Mouse (Mus musculus): ENCODE measurements around the gene Anapc16.

GRCm38 (mm10) chr10:59951211-59952151 lies 51.5 kb downstream of the Anapc16 start, which contains the start of gene Ddit4:
- no peak; the same call in 1 of the 2 replicates for TF ChIP-seq NRF1 (IDR thresholded peaks at IDR 0.05; ENCODE audit: insufficient read depth, low read depth, low read length, poor library complexity, severe bottlenecking)
- no peak for TF ChIP-seq CTCF (IDR thresholded peaks at IDR 0.05 in 2 of 3, conservative IDR thresholded peaks at IDR 0.05 in 1 of 3; ENCODE audit: control insufficient read depth in 1 of 3, insufficient read depth in 1 of 3, low read depth in 2 of 3, low read length in 3 of 3, poor library complexity in 1 of 3, severe bottlenecking in 1 of 3)
- no peak for TF ChIP-seq GATA1 (IDR thresholded peaks at IDR 0.05; ENCODE audit: low read depth, low read length)
- 0 out of 2 replicates have a peak, but pooled peaks have one; percentile 3 for TF ChIP-seq MYB (IDR thresholded peaks at IDR 0.05; ENCODE audit: low read depth, low read length)
- no peak for TF ChIP-seq TAL1 (IDR thresholded peaks at IDR 0.05; ENCODE audit: low read length)
- no peak; the same call in 1 of the 2 replicates for TF ChIP-seq MAX (IDR thresholded peaks at IDR 0.05; ENCODE audit: low read length)
- no peak for TF ChIP-seq MEF2A (IDR thresholded peaks at IDR 0.05; ENCODE audit: extremely low read depth, insufficient replicate concordance, low read depth, low read length, poor library complexity, severe bottlenecking)
- peak; percentile 84 for TF ChIP-seq MAZ (IDR thresholded peaks at IDR 0.05; ENCODE audit: low read depth, low read length)
- peak; percentile 96 for TF ChIP-seq TBP (IDR thresholded peaks at IDR 0.05; ENCODE audit: low read depth, low read length)
- TF ChIP-seq POLR2A (IDR thresholded peaks at IDR 0.05; ENCODE audit: control insufficient read depth in 1 of 2, insufficient read depth in 1 of 2, low read depth in 1 of 2, low read length in 2 of 2, poor library complexity in 1 of 2), result peak; percentile 98
- TF ChIP-seq E2F4 (IDR thresholded peaks at IDR 0.05; ENCODE audit: borderline replicate concordance, low read depth, low read length), result no peak
- 0 out of 2 replicates have a peak, but pooled peaks have one; percentile 49 for TF ChIP-seq UBTF (IDR thresholded peaks at IDR 0.05; ENCODE audit: borderline replicate concordance, insufficient read depth, low read depth, low read length)
- no peak for TF ChIP-seq MYC (IDR thresholded peaks at IDR 0.05; ENCODE audit: low read depth, low read length)

Measured in MEL (cell line).